8 mouse cellular contexts compared by ENCODE assay signal in the genomic region with DNA sequence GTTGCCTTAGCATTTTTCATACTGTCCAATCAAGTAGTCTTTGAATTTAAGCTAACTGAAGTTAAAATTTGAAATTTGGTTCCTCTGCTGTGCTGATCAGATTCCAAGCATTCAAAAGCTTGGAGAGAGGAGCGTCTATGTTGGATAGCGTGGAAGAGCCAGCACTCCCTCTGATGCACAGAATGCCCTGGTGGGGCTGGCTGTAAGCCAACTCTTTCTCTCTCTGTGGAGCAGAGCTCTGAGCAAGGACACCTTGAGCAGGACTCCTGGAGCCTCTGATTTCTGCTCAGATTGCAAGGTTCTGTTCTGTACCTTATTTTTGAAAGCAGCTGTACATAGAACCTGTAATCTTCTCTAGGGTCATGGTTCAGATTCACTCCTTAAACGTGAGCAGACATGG. TPM values are rescaled to one million over a fixed set of nuclear protein-coding genes. Genes with fewer than 3 reads are reported as not detected.
DNase-seq lines count a peak whose midpoint lies in the region; TF ChIP-seq lines count a peak whose summit lies in the region.

No protein-coding gene starts in this region.

- intact Hi-C loops in heart, adult 2 months (cut with DNase I) = loop anchor here (2.0 kb wide), 1 partner anchor 17 kb away; the partner anchor contains the start of gene Sppl2a

- TF ChIP-seq EP300 in heart, adult 2 months (IDR thresholded peaks at IDR 0.05; ENCODE audit: insufficient read depth, low read depth, low read length) = no peak

- DNase-seq in heart, adult 2 months = peak; percentile 32 to 36
- DNase-seq in heart, embryonic 10.5 days (ENCODE audit: low spot score) = no peak
- peak; percentile 8 for DNase-seq in urinary bladder, postnatal 14 days (ENCODE audit: low spot score)
- DNase-seq in urinary bladder, adult 2 months (ENCODE audit: low spot score) = no peak
- peak; percentile 17 for DNase-seq in heart, adult 8-10 months (ENCODE audit: low spot score)
- DNase-seq in testis, postnatal 14 days (ENCODE audit: low spot score) = peak; percentile 56
- DNase-seq in frontal cortex, postnatal 14 days (ENCODE audit: low spot score in 2 of 2) = no peak
- no peak for DNase-seq in thymus, postnatal 25 days

- H3K36me3 ChIP-seq in heart, adult 2 months (ENCODE audit: control insufficient read depth, insufficient read depth, low read length) = peaks cover 8% of the 10 kb centered on the region
- H3K36me3 ChIP-seq in heart, embryonic 10.5 days = no peaks in the 10 kb centered on the region

- H3K27me3 ChIP-seq in heart, adult 2 months (ENCODE audit: control insufficient read depth, insufficient read depth, low read length) = no peaks in the 10 kb centered on the region
- no peaks in the 10 kb centered on the region for H3K27me3 ChIP-seq in heart, embryonic 10.5 days (ENCODE audit: insufficient read depth, poor library complexity, severe bottlenecking)

- TF ChIP-seq CTCF in heart, adult 2 months (IDR thresholded peaks at IDR 0.05) = no peak

- no peak overlapping the region for H3K9ac ChIP-seq in heart, adult 2 months (ENCODE audit: low read depth, low read length)

- peaks cover 9% of the 10 kb centered on the region for H3K4me1 ChIP-seq in heart, adult 2 months (ENCODE audit: control insufficient read depth, insufficient read depth, low read length)
- H3K4me1 ChIP-seq in heart, embryonic 10.5 days = 0 out of 2 replicates have a peak, but pooled peaks cover 6% of the 10 kb centered on the region

- WGBS in heart, adult 2 months = 12% methylated on average over 3 of the region's 3 CpGs
- WGBS in heart, embryonic 10.5 days = 54% methylated on average over 3 of the region's 3 CpGs

- no peaks in the 10 kb centered on the region for H3K9me3 ChIP-seq in heart, embryonic 10.5 days

- H3K27ac ChIP-seq in heart, adult 2 months = peak overlapping the region; percentile 61
- H3K27ac ChIP-seq in heart, embryonic 10.5 days = no peak overlapping the region

- no peak for TF ChIP-seq POLR2A in heart, adult 2 months (IDR thresholded peaks at IDR 0.05; ENCODE audit: insufficient read depth, low read depth, low read length)

- no peaks in the 10 kb centered on the region for H3K79me2 ChIP-seq in heart, adult 2 months (replicated peaks; ENCODE audit: control insufficient read depth, insufficient read depth, low read length)

- no peak overlapping the region for H3K4me3 ChIP-seq in heart, adult 2 months
- no peak overlapping the region for H3K4me3 ChIP-seq in heart, embryonic 10.5 days

RNA-seq across cellular contexts. Expression of gene Sppl2a, which starts 16.8 kb away (rescaled TPM):
- 10 to 100 TPM; 51.5 to 56.4 TPM for total RNA-seq in heart, adult 2 months (2021)
- 17.4 and 37.5 TPM in 2 replicates for polyA plus RNA-seq in heart, adult 2 months (2012; rRNA removed)
- 28.6 and 33.6 TPM in 2 replicates for polyA plus RNA-seq in heart, embryonic 10.5 days (2016; fragmentation: Nextera tagmentation; extraction: Ambion mirVana)
- 53.6 and 58.1 TPM in 2 replicates for polyA plus RNA-seq in urinary bladder, adult 2 months (2012; rRNA removed)
- 10 to 100 TPM; 47.5 to 59.2 (median 53.3) TPM for total RNA-seq in heart, adult 8-10 months (2022)

RNA-seq across cellular contexts. Expression of gene Ap4e1, which starts 58.7 kb away (rescaled TPM):
- total RNA-seq in heart, adult 2 months (2021) = 1 to 10 TPM; 5.6 to 6.2 TPM
- polyA plus RNA-seq in heart, adult 2 months (2012; rRNA removed) = 1.9 and 3.6 TPM in 2 replicates
- 11.3 and 12.5 TPM in 2 replicates for polyA plus RNA-seq in heart, embryonic 10.5 days (2016; fragmentation: Nextera tagmentation; extraction: Ambion mirVana)
- 7.1 and 7.6 TPM in 2 replicates for polyA plus RNA-seq in urinary bladder, adult 2 months (2012; rRNA removed)
- 1 to 10 TPM; 5.1 to 5.9 (median 5.7) TPM for total RNA-seq in heart, adult 8-10 months (2022)

Comparison
In these comparisons a context has a peak if more than half of its experiments do, and no peak if none do; other contexts are left out.
1. DNase-seq: peak in heart, adult 2 months (2 of 2), urinary bladder, postnatal 14 days (single experiment), heart, adult 8-10 months (single experiment) and testis, postnatal 14 days (single experiment); none in heart, embryonic 10.5 days (single experiment), urinary bladder, adult 2 months (single experiment), frontal cortex, postnatal 14 days (0 of 2) and thymus, postnatal 25 days (single experiment).